Mouse (Mus musculus) forebrain, embryonic 12.5 days (tissue): ENCODE data around the gene Prss33. TPM values are rescaled to one million over a fixed set of nuclear protein-coding genes. Genes with fewer than 3 reads are reported as not detected.

Experiments
- ATAC-seq: fragments of 200-750 bp; cut with Nextera tagmentation; 2 replicates; pipeline ENCODE4 v1.8.0; 2017; ENCODE audit warnings: moderate TSS enrichment; ENCODE audit not compliant: low FRiP score
- H3K27ac ChIP-seq: fragments of 300-500 bp; sonication (generic); 2 replicates; pipeline ENCODE4 v1.5.1; 2016; ENCODE audit warnings: mild to moderate bottlenecking
- H3K27me3 ChIP-seq: fragments of 300-500 bp; sonication (generic); 2 replicates; pipeline ENCODE4 v1.6.1; 2016; ENCODE audit warnings: mild to moderate bottlenecking
- H3K36me3 ChIP-seq: fragments of 300-500 bp; sonication (generic); replicated peaks from 2 replicates; pipeline ENCODE4 v1.6.1; 2016; ENCODE audit warnings: mild to moderate bottlenecking
- H3K4me1 ChIP-seq: fragments of 300-500 bp; sonication (generic); 2 replicates; pipeline ENCODE4 v1.6.1; 2016
- H3K4me2 ChIP-seq: fragments of 300-500 bp; sonication (generic); 2 replicates; pipeline ENCODE4 v1.6.1; 2016; ENCODE audit warnings: mild to moderate bottlenecking, moderate library complexity
- H3K4me3 ChIP-seq: fragments of 300-500 bp; sonication (generic); replicated peaks from 2 replicates; pipeline ENCODE4 v1.5.1; 2016; ENCODE audit warnings: mild to moderate bottlenecking
- H3K9ac ChIP-seq: fragments of 300-500 bp; sonication (generic); 2 replicates; pipeline ENCODE4 v1.6.1; 2016; ENCODE audit warnings: mild to moderate bottlenecking
- H3K9me3 ChIP-seq: fragments of 300-500 bp; sonication (generic); 2 replicates; pipeline ENCODE4 v1.6.1; 2016
- WGBS: fragments of 180-500 bp; shearing (Covaris S2); methylation state at CpG from one replicate; pipeline ENCODE4 v1.1.7; 2016; 5-methylcytosine and 5-hydroxymethylcytosine counted together
- microRNA-seq: library from miRNA; unstranded; fragments of <30 nt; microRNA quantifications from one replicate; pipeline ENCODE4, GENCODE M21; 2017
- polyA plus RNA-seq: library from polyadenylated mRNA; unstranded; fragments of >200 nt; fragmentation: Nextera tagmentation; extraction: Ambion mirVana; gene quantifications from 2 replicates; pipeline ENCODE4 v1.2.1, GENCODE M21; 2016

The Prss33 gene
- polyA plus RNA-seq, 1 experiment from 2014 or later, result not detected

DNA sequence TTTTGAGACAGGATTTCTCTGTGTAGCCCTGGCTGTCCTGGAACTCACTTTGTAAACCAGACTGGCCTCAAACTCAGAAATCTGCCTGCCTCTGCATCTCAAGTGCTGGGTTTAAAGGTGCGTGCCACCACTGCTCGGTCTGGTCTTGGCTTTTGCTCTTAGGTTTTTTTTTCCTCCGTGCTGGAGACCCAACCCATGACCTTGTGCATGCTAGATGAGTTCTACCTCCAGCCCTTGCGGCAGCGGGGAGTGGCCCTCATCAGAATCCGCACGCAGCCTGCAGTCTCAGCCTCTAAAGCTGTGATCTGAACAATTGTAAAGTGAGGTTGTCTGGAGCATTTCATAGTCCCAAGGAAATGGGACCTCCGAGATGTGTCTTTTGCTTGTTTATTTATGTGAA is 40.5 kb downstream of the Prss33 start:
- ATAC-seq, result no peak
- WGBS, result 97% methylated on average over 8 of the region's 8 CpGs
- H3K9me3 ChIP-seq, result no peaks in the 10 kb centered on the region
- H3K27ac ChIP-seq, result no peak overlapping the region
- H3K4me3 ChIP-seq, result no peak overlapping the region
- H3K36me3 ChIP-seq, result no peaks in the 10 kb centered on the region
- H3K9ac ChIP-seq, result no peak overlapping the region
- H3K4me2 ChIP-seq, result no peak overlapping the region
- no peaks in the 10 kb centered on the region for H3K27me3 ChIP-seq
- H3K4me1 ChIP-seq, result peaks cover 13% of the 10 kb centered on the region

DNA sequence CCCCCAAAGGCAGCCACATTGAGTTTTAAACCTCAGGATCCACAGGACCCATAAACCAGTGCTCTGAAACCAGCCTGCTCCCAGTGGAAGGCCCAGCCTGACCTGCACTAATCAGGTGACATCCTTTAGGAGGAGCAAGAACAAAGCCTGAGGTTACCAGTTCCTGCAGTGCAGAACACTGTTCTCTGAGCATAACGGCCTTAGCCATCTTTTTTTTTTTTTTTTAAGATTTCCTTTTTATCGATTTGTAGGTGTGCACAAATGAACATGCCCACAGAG is 44.8 kb downstream of the Prss33 start:
- no peaks in the 10 kb centered on the region for H3K36me3 ChIP-seq
- H3K27ac ChIP-seq, result peak overlapping the region; percentile 94
- no peaks in the 10 kb centered on the region for H3K27me3 ChIP-seq
- peak overlapping the region; percentile 39 for H3K4me3 ChIP-seq
- H3K9me3 ChIP-seq, result no peaks in the 10 kb centered on the region
- 69% methylated on average over 2 of the region's 2 CpGs for WGBS
- peaks cover 24% of the 10 kb centered on the region for H3K4me1 ChIP-seq
- no peak for ATAC-seq
- H3K4me2 ChIP-seq, result peak overlapping the region; percentile 74
- H3K9ac ChIP-seq, result peak overlapping the region; percentile 74; the same call in 1 of the 2 replicates

DNA sequence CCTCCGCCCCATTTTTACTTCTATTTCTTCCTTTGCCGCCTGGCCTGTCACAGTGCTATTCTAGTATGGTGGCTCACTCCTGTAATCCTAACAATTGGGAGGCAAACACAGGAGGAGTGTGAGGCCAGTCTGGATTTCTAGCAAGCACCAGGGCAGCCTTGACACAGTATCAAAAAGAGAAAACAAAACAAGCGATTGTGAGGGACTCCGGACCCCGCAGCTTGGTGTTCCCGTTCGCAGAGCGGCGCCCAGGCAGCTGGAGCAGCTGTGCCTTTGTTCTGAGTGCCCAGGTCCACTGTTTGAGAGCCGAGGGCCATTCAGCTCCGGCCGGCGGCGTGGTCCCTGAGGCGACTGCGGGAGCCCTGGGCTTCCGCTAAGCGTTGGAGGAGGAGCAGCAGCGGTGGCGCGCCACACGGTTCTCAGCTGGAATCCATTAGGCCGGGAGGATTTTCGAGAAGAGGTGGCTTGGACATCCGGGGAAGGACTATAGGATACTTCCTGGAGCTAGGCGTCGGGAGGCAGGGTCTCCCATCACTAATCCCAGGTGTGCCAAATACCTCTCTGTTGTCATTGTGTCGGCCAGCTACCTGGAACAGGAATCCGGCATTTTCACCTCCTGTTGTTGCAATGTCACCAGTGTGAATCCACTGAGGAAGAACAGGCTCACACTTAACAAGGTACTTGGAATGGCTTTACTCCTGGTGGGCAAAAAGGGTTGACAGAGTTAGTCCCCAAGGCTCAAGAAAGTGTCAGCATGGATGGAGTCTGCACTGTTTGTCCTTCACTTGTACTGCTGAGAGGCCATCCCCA is 45.4 kb downstream of the Prss33 start, which contains the start of gene Srrm2:
Gene Srrm2, plus strand, starts transcription at position 264 of the 810 bp plus-strand sequence.
- Histone ChIP-seq H3K4me1 (peaks cover 26% of the 10 kb centered on the region), H3K4me3 (peak within 1 kb of the TSS; percentile 39), H3K9me3 (no peaks in the 10 kb centered on the region), H3K27ac (peak within 1 kb of the TSS; percentile 94), H3K9ac (peak within 1 kb of the TSS; percentile 74), H3K27me3 (no peaks in the 10 kb centered on the region), H3K36me3 (no peaks in the 10 kb centered on the region), H3K4me2 (peak within 1 kb of the TSS; percentile 74)
- ATAC-seq, result peak; percentile 71
- under 1% methylated on average over 29 of the region's 29 CpGs for WGBS

DNA sequence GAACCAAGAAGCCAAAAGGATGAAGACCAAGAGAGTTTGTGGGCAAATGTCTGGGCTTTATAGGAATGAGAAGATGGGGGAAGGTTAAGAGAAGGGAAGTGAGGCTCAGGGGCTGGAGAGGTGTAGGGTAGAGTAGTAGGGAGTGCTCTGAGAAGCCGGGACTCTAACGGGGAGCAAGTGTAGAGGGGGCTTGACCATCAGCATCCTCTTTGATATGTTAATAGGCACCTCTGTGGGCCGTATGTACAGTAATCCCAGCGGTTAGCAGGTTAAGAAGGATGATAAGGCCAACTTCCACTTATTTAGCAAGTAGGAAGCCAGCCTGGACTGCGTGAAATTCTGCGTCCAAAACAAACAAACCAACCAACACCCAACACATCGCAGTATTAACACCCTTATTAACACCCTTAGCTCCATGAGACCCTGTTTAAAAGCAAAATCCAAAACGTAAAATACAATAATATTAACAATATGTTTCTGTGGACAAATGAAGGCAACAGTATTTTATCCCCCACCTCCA is 46.0 kb downstream of the Prss33 start:
- Histone ChIP-seq H3K9me3 (no peaks in the 10 kb centered on the region), H3K27me3 (no peaks in the 10 kb centered on the region), H3K4me2 (peak overlapping the region; percentile 74), H3K36me3 (no peaks in the 10 kb centered on the region), H3K27ac (peak overlapping the region; percentile 94), H3K4me1 (peaks cover 27% of the 10 kb centered on the region), H3K9ac (peak overlapping the region; percentile 74), H3K4me3 (peak overlapping the region; percentile 39)
- no peak for ATAC-seq
- 9% methylated on average over 8 of the region's 8 CpGs for WGBS

DNA sequence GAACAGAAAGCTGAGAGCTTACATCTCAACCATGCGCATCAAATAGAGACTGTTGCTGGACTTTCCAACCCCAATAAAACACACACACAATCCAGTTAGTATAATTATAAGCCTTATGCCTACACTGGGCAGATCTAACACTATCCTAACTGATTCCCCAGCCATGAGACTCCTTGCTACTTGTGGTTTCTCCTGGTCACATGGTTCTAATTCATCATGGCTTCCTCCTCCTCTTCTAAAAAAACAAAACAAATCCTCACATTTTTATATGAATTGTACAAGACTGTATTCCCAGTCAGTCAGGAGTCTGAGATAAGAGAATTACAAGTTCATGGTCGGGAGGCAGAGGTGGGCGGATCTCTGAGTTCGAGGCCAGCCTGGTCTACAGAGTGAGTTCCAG is 46.9 kb downstream of the Prss33 start:
- Histone ChIP-seq H3K27ac (no peak overlapping the region), H3K4me1 (peaks cover 27% of the 10 kb centered on the region), H3K9ac (no peak overlapping the region), H3K36me3 (no peaks in the 10 kb centered on the region), H3K9me3 (no peaks in the 10 kb centered on the region), H3K27me3 (no peaks in the 10 kb centered on the region), H3K4me2 (no peak overlapping the region), H3K4me3 (no peak overlapping the region)
- 90% methylated on average over 4 of the region's 4 CpGs for WGBS
- no peak for ATAC-seq

DNA sequence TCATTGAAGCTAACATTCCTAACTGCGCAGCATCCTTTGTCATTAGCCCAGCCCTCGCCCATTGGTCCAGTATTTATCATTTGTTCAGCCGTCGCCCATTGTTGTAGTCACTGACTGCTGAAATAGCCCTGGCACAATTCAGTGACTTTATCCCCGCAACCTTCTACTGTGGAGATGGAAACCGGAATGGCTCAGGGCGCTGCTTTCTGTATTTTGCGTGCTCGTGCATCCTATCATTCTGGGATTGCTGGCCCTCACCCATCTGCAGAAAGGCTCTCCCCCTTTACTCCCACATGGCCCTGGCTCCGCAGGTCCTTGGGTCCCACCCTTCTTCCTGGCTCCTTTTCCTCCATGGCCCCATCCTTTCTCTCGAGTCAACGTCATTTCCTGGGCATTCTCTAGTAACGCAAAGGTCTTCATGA is 49.3 kb downstream of the Prss33 start:
- Histone ChIP-seq H3K4me2 (peak overlapping the region; percentile 83), H3K4me3 (peak overlapping the region; percentile 58), H3K9me3 (no peaks in the 10 kb centered on the region), H3K27me3 (no peaks in the 10 kb centered on the region), H3K4me1 (peaks cover 24% of the 10 kb centered on the region), H3K9ac (no peak overlapping the region), H3K36me3 (no peaks in the 10 kb centered on the region), H3K27ac (peak overlapping the region; percentile 68; the same call in 1 of the 2 replicates)
- WGBS, result 16% methylated on average over 13 of the region's 13 CpGs
- peak; percentile 53 for ATAC-seq

DNA sequence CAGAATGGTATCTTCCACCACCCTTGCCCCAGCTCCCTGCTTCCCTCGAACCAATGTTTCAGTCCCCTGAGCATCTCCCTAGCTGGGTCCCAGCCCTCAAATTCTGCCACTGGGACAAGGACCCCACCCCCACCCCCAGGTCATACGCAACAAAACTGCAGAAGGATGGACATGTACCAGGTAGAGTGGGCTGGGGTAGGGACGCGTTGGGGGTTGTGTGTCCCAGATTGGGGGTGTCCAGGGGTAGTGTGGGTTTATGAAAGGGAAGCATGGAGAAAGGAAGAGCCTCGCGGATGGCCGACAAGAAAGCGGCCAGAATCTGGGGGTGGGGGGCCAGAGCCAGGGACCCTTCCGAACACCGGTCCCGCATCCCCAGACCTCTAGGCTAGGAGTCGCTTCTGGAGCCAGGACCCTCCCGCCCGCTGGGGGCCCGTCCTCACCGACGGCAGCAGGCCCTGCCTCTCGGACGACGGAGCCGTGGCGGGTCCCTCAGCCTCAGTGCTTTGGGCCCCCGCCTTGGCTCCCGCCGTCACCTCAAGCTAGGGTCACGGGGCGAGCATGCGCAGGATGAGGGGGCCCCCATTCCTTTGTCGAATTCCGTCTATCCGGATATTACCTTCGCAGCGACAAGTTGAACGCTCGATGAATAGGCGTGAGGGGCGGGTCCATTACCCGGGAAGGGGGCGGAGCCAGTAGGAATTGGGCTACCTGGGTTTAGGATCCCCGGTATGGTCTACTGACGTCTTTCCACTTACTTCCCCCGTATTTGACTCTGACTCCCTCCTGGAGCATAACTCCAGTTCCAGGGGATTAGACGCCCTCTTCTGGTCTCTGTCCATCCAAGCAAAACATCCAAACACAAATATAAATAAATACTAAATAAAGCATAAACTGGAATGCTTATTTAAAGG is 50.0 kb downstream of the Prss33 start, which contains the start of gene Flywch2:
Gene Flywch2, minus strand, starts transcription at position 521 of the 911 bp plus-strand sequence.
- Histone ChIP-seq H3K4me1 (peaks cover 19% of the 10 kb centered on the region), H3K27ac (peak within 1 kb of the TSS; percentile 68; the same call in 1 of the 2 replicates), H3K9ac (peak within 1 kb of the TSS; percentile 78), H3K27me3 (no peaks in the 10 kb centered on the region), H3K4me2 (peak within 1 kb of the TSS; percentile 83), H3K36me3 (no peaks in the 10 kb centered on the region), H3K9me3 (no peaks in the 10 kb centered on the region), H3K4me3 (peak within 1 kb of the TSS; percentile 58)
- ATAC-seq, result peak; percentile 80
- WGBS, result 2% methylated on average over 43 of the region's 43 CpGs

DNA sequence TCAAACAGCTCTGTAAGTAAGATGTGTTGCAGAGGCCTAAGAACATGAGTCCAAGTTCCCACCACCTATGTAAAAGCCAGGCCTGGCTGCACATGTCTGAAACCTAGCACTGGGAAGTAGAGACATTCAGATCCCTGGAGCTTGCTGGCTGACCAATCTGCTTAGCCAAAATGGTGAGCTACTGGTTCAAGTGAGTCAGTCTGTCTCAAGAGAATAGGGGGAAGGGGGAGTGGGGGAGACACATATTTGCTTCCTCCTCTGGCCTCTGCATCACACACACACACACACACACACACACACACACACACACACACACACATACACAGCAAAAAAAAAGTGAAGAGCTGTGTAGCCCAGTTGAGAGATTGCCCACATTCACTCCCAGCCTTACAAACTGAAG is 52.5 kb downstream of the Prss33 start:
- Histone ChIP-seq H3K9me3 (no peaks in the 10 kb centered on the region), H3K4me3 (no peak overlapping the region), H3K9ac (no peak overlapping the region), H3K27ac (no peak overlapping the region), H3K27me3 (no peaks in the 10 kb centered on the region), H3K36me3 (no peaks in the 10 kb centered on the region), H3K4me1 (peaks cover 5% of the 10 kb centered on the region; the same call in 1 of the 2 replicates), H3K4me2 (no peak overlapping the region)
- ATAC-seq, result no peak

Small RNA genes within 50 kb of the gene (microRNA-seq; reads per million reads assigned to microRNA genes)
- not detected for gene Mir5125

Other genes starting within 250 kb of the Prss33 start
- 22.1 and 22.6 TPM in 2 replicates for gene Zfp13, start 236.6 kb downstream of the Prss33 start, polyA plus RNA-seq
- gene Zscan10, start 235.2 kb downstream of the Prss33 start, polyA plus RNA-seq, result 0.17 TPM in 1 of 2 replicates, not detected in the other
- gene Mmp25, start 190.8 kb downstream of the Prss33 start, polyA plus RNA-seq, result 0.78 and 0.91 TPM in 2 replicates
- 0.19 and 0.42 TPM in 2 replicates for gene Bicdl2, start 175.6 kb downstream of the Prss33 start, polyA plus RNA-seq
- gene Hcfc1r1, start 162.5 kb downstream of the Prss33 start, polyA plus RNA-seq, result 47.1 and 50.3 TPM in 2 replicates
- gene Thoc6, start 162.2 kb downstream of the Prss33 start, polyA plus RNA-seq, result 49.3 and 49.7 TPM in 2 replicates
- 3.6 and 4.2 TPM in 2 replicates for gene Tnfrsf12a, start 158.6 kb downstream of the Prss33 start, polyA plus RNA-seq
- 7.1 and 8.0 TPM in 2 replicates for gene Cldn6, start 156.8 kb downstream of the Prss33 start, polyA plus RNA-seq
- 6.3 and 8.2 TPM in 2 replicates for gene Cldn9, start 152.0 kb downstream of the Prss33 start, polyA plus RNA-seq
- 0.17 TPM in 1 of 2 replicates, not detected in the other for gene 1520401A03Rik, start 113.3 kb downstream of the Prss33 start, polyA plus RNA-seq
- 47.3 and 49.6 TPM in 2 replicates for gene Pkmyt1, start 109.7 kb downstream of the Prss33 start, polyA plus RNA-seq
- 26.4 and 30.8 TPM in 2 replicates for gene Paqr4, start 95.2 kb downstream of the Prss33 start, polyA plus RNA-seq
- gene Kremen2, start 90.2 kb downstream of the Prss33 start, polyA plus RNA-seq, result 1.4 and 1.6 TPM in 2 replicates
- 173 and 179 TPM in 2 replicates for gene Flywch1, start 64.5 kb downstream of the Prss33 start, polyA plus RNA-seq
- 32.7 and 33.5 TPM in 2 replicates for gene Flywch2, start 50.0 kb downstream of the Prss33 start, polyA plus RNA-seq
- gene Srrm2, start 45.5 kb downstream of the Prss33 start, polyA plus RNA-seq, result 660 and 697 TPM in 2 replicates
- 1,039 and 1,118 TPM in 2 replicates for gene Elob, start 6.9 kb downstream of the Prss33 start, polyA plus RNA-seq
- gene Prss32, start 7.8 kb upstream of the Prss33 start, polyA plus RNA-seq, result not detected in 2 replicates
- 1.3 and 3.0 TPM in 2 replicates for gene Prss41, start 8.1 kb upstream of the Prss33 start, polyA plus RNA-seq
- not detected in 2 replicates for gene Prss21, start 32.0 kb upstream of the Prss33 start, polyA plus RNA-seq
- gene Dcpp1, start 44.8 kb upstream of the Prss33 start, polyA plus RNA-seq, result not detected in 2 replicates
- gene Dcpp2, start 44.8 kb upstream of the Prss33 start, polyA plus RNA-seq, result not detected in 2 replicates
- not detected in 2 replicates for gene Dcpp3, start 81.4 kb upstream of the Prss33 start, polyA plus RNA-seq
- gene Sbp, start 105.6 kb upstream of the Prss33 start, polyA plus RNA-seq, result not detected in 2 replicates
- not detected in 2 replicates for gene Sbpl, start 119.2 kb upstream of the Prss33 start, polyA plus RNA-seq
- gene Prss30, start 144.5 kb upstream of the Prss33 start, polyA plus RNA-seq, result not detected in 2 replicates
- gene Prss22, start 162.0 kb upstream of the Prss33 start, polyA plus RNA-seq, result 0.33 and 0.35 TPM in 2 replicates
- gene Prss27, start 202.1 kb upstream of the Prss33 start, polyA plus RNA-seq, result 0.26 and 0.31 TPM in 2 replicates
- 91.7 and 92.2 TPM in 2 replicates for gene Kctd5, start 237.4 kb upstream of the Prss33 start, polyA plus RNA-seq